Mouse (Mus musculus) heart, adult 2 months (tissue): ENCODE data around the gene Trafd1.

Source experiments
- CTCF ChIP-seq: fragments of 200-600 bp; IDR thresholded peaks from 2 replicates; pipeline ENCODE4 v1.8.1; 2022; ENCODE audit warnings: antibody characterized with exemption, mild to moderate bottlenecking, moderate library complexity
- POLR2A ChIP-seq: fragments of 200-500 bp; IDR thresholded peaks from 2 replicates; pipeline ENCODE4 v1.6.1; 2011; ENCODE audit warnings: mild to moderate bottlenecking, low read depth, low read length, control low read depth; ENCODE audit not compliant: insufficient read depth

- TF ChIP-seq POLR2A (no peak), CTCF (no peak)
Measured at GRCm38 (mm10) chr5:121336776-121337175, 48.7 kb downstream of the Trafd1 start.
